Mouse (Mus musculus) midbrain, embryonic 14.5 days (tissue): ENCODE measurements around the gene Igsf1. TPM values are rescaled to one million over a fixed set of nuclear protein-coding genes. Genes with fewer than 3 reads are reported as not detected.

Source experiments
- ATAC-seq: fragments of 200-750 bp; cut with Nextera tagmentation; 2 replicates; pipeline ENCODE4 v1.8.0; 2017; ENCODE audit warnings: moderate number of reproducible peaks, moderate library complexity; ENCODE audit not compliant: low FRiP score, low TSS enrichment
- DNase-seq: peaks from one replicate; pipeline ENCODE4 v3.0.0-alpha.2; 2015
- H3K27ac ChIP-seq: fragments of 300-500 bp; sonication (generic); replicated peaks from 2 replicates; pipeline ENCODE4 v1.5.1; 2014; ENCODE audit warnings: mild to moderate bottlenecking, low read depth, low read length, moderate library complexity
- H3K27me3 ChIP-seq: fragments of 300-500 bp; sonication (generic); 2 replicates; pipeline ENCODE4 v1.6.1; 2014; ENCODE audit warnings: low read length, control low read depth, mixed read lengths; ENCODE audit not compliant: control insufficient read depth, insufficient read depth
- H3K36me3 ChIP-seq: fragments of 300-500 bp; sonication (generic); 2 replicates; pipeline ENCODE4 v1.6.1; 2014; ENCODE audit warnings: low read length, control low read depth; ENCODE audit not compliant: control insufficient read depth, insufficient read depth
- H3K4me1 ChIP-seq: fragments of 300-500 bp; sonication (generic); 2 replicates; pipeline ENCODE4 v1.6.1; 2014; ENCODE audit warnings: mild to moderate bottlenecking, antibody characterized with exemption, low read length, control low read depth; ENCODE audit not compliant: control insufficient read depth, insufficient read depth
- H3K4me2 ChIP-seq: fragments of 300-500 bp; sonication (generic); 2 replicates; pipeline ENCODE4 v1.6.1; 2014; ENCODE audit warnings: mild to moderate bottlenecking, low read length, moderate library complexity
- H3K4me3 ChIP-seq: fragments of 300-500 bp; sonication (generic); replicated peaks from 2 replicates; pipeline ENCODE4 v1.5.1; 2014; ENCODE audit warnings: low read depth, low read length
- H3K9ac ChIP-seq: fragments of 300-500 bp; sonication (generic); replicated peaks from 2 replicates; pipeline ENCODE4 v1.6.1; 2014; ENCODE audit warnings: mild to moderate bottlenecking, low read length, moderate library complexity
- H3K9me3 ChIP-seq: fragments of 300-500 bp; sonication (generic); 2 replicates; pipeline ENCODE4 v1.6.1; 2016; ENCODE audit warnings: low read length, control low read depth, mixed read lengths; ENCODE audit not compliant: control insufficient read depth
- WGBS: fragments of 180-500 bp; shearing (Covaris S2); extraction: QIAGEN DNeasy Blood & Tissue Kit; methylation state at CpG from one replicate; pipeline ENCODE4 v1.1.7; 2014; 5-methylcytosine and 5-hydroxymethylcytosine counted together
- polyA plus RNA-seq: library from polyadenylated mRNA; unstranded; fragments of >200 nt; fragmentation: Nextera tagmentation; extraction: Ambion mirVana; gene quantifications from 2 replicates; pipeline ENCODE4 v1.2.1, GENCODE M21; 2014

The Igsf1 gene
- polyA plus RNA-seq, result 6.1 and 6.9 TPM in 2 replicates

DNA sequence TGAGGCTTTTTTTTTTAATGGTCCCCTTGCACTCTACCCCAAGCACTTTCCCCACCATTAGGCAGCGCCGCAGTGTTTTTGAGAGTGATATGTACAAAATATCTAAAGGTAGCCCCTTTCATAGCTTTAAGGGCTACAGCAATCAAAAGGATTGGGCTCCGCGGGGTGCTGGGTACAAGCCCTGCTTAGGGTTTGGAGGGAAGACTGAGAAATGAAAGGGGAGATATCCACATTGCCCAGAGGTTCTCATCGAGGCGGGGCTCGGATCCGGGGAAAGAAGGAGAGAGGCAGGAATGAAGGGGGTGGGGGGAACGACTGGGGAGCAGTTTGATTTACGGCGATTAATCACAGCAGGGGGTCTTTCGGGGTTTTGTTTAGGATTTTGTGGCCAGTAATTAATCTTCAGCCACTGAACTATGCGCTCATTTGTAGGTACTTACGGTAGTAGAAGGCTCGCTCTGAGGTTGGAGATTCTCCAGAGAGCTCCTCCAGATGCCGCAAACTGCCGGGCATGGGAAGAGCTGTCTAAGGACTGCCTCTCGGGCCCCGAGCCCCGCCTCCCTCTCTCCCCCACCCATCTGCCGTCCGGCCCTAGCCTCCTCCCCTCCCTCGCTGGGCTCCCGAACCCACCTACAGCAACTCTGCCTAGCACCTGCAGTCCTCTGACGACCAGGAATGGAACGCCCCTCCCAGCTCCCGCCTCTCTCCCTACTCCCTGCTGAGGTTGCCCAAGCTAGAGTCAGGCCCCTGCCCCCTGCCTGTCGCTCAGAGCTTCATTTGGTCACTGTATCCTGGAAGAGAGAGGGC, at the start of gene Igsf1:
TSS of gene Igsf1 (minus strand) at position 537 of the 807 bp plus-strand sequence.
- ATAC-seq, result peak; percentile 93
- no peaks in the 10 kb centered on the region for H3K9me3 ChIP-seq
- 24% methylated on average over 28 of the region's 28 CpGs for WGBS
- no peaks in the 10 kb centered on the region for H3K27me3 ChIP-seq
- peak; percentile 74 for DNase-seq
- no peak within 1 kb of the TSS for H3K27ac ChIP-seq
- no peaks in the 10 kb centered on the region for H3K36me3 ChIP-seq
- no peaks in the 10 kb centered on the region for H3K4me1 ChIP-seq
- peak within 1 kb of the TSS; percentile 54 for H3K4me2 ChIP-seq
- H3K9ac ChIP-seq, result no peak within 1 kb of the TSS; the same call in 1 of the 2 replicates
- H3K4me3 ChIP-seq, result peak within 1 kb of the TSS; percentile 37

DNA sequence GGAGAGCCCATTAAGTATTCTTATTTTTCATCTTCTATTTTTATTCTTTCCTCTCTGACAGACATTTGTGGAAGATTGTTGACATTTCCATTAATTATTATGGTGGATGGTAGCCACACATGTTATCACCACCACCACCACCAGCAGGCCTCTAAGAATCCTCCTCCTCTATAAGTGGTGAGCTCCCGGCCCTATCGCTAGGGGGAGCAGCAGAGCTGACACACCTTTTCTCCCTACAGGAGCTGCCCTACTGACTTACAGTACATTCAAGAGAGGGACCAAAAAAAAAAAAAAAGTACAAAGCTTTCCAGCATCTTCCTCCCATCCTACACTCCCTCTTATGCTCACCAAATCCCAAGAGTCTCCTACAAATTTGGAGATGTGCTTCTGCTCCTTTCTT, 26.7 kb downstream of the Igsf1 start:
- Histone ChIP-seq H3K36me3 (no peaks in the 10 kb centered on the region), H3K4me3 (no peak overlapping the region), H3K4me2 (no peak overlapping the region), H3K27me3 (no peaks in the 10 kb centered on the region), H3K9me3 (no peaks in the 10 kb centered on the region), H3K4me1 (no peaks in the 10 kb centered on the region), H3K27ac (no peak overlapping the region), H3K9ac (no peak overlapping the region)
- no peak for DNase-seq
- 35% methylated on average over 2 of the region's 2 CpGs for WGBS
- no peak for ATAC-seq

DNA sequence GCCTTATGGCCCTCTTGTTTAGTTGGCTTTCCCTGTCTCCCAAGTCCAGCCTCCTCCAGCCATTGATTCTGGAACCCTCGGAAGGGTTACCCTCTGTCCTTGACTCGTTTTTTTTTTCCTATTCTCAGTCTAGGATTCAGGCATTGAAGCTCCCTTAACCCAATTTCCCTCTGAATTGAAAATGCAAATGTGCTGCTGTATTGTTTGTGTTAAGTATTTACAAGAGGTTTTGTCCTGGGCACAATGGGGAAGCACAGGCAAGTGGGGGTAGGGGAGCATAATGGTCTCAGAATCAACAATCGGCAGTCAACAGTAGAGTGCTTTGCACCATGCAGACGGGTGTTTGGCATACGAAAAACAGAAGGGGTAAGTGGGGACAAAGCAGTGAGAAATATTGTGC, 52.4 kb downstream of the Igsf1 start:
- ATAC-seq (no peak), DNase-seq (no peak)
- Histone ChIP-seq H3K4me2 (no peak overlapping the region), H3K36me3 (no peaks in the 10 kb centered on the region), H3K9ac (no peak overlapping the region), H3K27ac (no peak overlapping the region), H3K4me3 (no peak overlapping the region), H3K9me3 (no peaks in the 10 kb centered on the region), H3K4me1 (no peaks in the 10 kb centered on the region), H3K27me3 (no peaks in the 10 kb centered on the region)
- WGBS, result 31% methylated on average over 5 of the region's 5 CpGs

DNA sequence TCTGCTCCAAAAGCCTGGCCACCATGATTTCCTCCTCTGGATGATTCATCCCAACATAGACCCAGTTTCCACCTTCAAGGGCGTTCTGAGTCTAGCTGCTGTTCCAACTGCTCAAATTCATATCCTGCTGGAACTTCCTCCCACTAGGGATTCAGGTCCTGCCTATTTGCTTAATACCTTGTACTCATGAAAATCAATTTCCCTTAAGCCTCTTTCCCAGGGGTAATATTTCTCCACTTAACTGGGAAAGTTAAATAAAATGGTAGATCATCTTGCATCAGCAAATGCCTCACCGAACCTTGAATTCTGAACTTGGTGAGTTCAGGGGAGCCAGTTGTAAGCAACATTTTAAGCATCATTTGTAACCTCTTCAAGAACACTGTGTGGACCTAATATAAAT, 62.6 kb downstream of the Igsf1 start, which contains the start of gene Olfr1321:
TSS of gene Olfr1321 (minus strand) at position 101 of the 400 bp plus-strand sequence.
- Histone ChIP-seq H3K27me3 (no peaks in the 10 kb centered on the region), H3K9me3 (no peaks in the 10 kb centered on the region), H3K4me3 (no peak within 1 kb of the TSS), H3K9ac (no peak within 1 kb of the TSS), H3K4me2 (no peak within 1 kb of the TSS), H3K4me1 (no peaks in the 10 kb centered on the region), H3K27ac (no peak within 1 kb of the TSS), H3K36me3 (no peaks in the 10 kb centered on the region)
- ATAC-seq (no peak), DNase-seq (no peak)
- 78% methylated on average over 2 of the region's 2 CpGs for WGBS

Other genes starting within 250 kb of the Igsf1 start
- gene Olfr1320, start 125.4 kb downstream of the Igsf1 start, polyA plus RNA-seq, result not detected in 2 replicates
- not detected in 2 replicates for gene Olfr1321, start 62.7 kb downstream of the Igsf1 start, polyA plus RNA-seq
- gene Olfr1322, start 93.7 kb upstream of the Igsf1 start, polyA plus RNA-seq, result not detected in 2 replicates
- gene Olfr1323, start 221.6 kb upstream of the Igsf1 start, polyA plus RNA-seq, result not detected in 2 replicates